Mouse (Mus musculus) spleen, adult 12 weeks (tissue): ENCODE data around the gene Atxn1.

ENCODE experiments used
- DNase-seq: peaks from one replicate; pipeline ENCODE4 v3.0.0; 2022; ENCODE audit warnings: low spot score

Gene Atxn1

DNA sequence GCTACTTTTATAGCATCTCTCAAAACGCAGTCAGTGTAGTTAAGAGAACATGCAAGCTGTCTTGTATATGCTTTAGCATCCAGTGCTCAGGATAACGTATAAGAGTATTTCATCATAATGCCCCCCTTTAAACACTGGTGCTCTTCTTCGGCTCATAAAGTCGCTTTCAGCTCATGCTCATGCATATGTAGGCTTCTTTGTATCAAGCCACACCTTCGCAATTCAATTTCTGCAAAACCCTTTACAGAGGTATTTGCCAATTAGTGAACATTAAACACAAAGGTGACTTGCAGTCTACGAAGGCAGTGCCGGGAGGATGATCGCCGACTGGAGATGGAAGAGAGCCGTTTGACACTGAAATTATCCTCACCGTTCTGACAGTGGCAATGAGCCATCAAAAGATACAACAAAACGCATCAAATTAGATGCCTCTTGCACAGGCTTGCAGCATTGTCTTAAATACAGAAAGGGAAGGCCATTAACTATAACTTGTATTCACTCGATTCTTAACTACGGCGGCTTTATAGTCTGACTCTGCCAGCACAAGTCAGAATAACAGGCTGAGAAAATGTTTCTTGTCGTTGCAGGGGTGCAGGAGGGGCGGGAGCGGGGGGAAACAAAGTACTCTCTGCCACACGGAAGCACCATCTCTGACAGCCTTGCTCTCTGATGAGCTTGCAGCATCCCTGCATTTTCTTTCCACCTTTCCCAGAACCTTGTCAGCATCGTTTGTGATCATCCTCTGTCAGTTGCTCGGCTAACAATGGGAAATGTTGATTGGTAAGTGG is 191.2 kb downstream of the Atxn1 start:
- DNase-seq: no peak

DNA sequence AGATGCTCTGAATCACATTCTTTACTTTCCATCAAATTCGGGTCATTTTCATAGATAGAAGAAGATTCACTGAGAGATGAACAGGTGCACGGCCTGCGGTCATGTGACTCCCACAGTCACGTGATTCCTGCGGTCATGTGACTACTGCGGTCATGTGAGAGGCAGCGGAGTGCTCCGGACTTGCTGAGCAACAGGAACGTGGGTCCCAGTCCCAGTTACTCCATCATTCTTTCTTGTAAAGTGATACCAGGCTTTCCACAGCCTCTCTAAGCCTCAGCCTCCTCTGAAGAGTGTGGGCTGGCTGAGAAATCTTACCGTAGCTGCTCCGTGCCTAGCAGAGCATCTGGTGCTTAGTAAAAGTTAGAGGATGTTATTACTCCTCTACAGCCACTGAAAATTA is 195.1 kb downstream of the Atxn1 start:
- DNase-seq: no peak

DNA sequence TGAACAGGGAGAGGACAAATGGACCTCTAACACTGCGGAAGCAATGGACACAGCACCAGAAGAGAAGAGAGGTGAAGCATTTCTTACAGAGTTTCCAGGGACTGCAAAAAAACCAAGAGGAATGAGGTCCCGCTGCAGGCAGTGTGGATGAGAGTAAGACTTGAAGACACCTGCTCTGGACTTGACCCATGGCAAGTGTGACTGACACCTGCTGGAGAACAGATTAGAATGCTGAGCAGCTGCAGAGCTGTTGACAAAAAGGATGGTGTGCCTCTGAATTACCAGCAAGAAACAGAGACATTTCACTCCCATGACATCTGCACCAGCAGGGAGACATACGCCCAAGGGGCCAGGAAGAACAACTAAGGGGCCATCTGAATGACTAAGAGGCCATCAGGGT is 196.6 kb downstream of the Atxn1 start:
- DNase-seq: no peak

DNA sequence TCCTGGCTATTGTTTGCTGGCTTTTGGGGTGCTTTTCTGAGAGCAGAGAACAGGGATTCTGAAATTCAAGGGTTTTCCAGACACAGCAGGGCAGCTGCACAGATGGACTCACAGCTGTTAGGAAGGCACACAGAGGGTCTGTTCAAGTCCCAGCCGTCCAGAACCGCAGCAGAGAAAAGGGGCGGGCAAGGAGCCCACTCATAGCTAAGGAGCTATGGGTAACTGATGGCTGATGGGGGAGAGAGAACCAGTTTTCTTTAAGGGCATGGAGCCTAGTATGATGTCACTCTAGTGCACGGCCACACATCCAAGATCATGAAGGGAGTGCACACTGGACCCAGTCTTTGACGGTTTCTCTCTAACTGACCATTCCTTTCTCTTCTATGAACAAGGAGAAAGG is 200.5 kb downstream of the Atxn1 start:
- DNase-seq: no peak

DNA sequence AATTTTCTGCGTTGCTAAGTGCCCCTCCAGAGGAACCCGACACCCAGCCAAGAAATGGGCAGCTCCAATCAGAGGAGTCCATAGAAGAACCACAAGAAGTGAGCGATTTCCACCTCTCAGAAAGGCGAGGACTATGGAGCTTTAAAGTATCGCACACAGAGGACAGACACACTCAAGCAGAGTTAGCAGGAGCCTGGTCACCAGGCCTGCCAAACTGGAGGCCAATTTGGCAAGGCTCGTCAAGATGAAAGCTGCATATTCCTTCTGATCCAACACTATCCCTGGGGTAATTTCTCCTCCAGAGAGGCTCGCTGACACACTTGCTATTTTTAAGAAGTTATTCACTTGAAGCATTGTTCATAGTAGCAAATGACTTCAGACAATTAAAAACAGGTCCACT is 202.5 kb downstream of the Atxn1 start:
- DNase-seq: no peak

DNA sequence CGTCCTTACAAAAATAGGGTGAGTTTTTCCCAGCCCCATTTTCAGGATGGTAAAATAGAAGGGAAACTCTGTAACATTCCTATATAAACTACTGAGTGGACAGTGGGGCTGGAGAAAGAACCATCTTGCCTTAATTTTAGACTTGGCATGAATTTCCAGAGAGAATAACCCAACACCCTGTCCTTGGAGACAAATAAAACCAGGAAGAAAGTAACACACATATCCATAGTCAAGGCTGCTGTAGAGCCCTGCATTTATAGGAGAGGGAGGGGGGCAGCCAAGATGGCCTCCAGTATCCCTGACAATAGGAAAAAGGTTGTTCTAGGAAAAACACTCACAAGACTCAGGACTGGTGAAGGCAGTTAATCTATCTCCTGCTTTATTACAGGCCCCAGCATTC is 210.3 kb downstream of the Atxn1 start:
- no peak for DNase-seq

DNA sequence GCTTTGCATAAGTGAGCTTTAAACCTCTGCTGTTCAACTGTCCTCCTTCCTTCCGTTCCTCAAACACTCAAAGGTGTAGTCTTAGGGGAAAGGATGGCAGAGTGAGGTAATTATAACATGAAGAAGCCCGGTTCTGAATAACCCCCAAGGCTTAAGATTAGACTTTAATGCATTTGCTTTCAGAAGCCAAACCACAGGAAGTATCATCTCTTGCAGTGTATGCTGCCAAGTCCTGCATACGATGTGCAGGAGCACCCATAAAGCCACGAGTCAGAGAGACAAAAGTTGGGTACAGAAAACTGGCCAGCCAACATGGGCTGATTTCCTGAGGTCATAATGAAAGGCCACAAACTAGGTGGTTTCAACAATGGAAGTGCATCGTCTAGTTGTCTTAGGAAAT is 212.3 kb downstream of the Atxn1 start:
- no peak for DNase-seq

DNA sequence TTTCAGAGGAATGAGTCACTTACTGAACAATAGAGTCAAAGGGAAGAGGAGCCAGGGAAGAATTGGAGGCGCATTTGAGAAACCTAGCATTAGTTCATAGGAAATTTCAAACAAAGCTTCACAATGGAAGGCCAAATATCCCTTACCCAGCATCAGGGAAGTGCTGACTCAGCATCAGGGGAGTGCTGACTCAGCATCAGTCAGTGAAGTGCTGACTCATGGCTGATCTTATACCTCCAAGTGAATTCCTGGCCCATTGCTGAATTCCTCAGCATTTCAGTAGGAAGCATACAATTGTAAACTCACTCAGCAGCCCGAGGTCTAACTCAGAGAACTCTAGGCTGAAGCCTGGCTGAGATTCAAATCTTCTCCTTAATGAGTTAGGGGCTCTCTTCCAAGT is 213.6 kb downstream of the Atxn1 start:
- no peak for DNase-seq

DNA sequence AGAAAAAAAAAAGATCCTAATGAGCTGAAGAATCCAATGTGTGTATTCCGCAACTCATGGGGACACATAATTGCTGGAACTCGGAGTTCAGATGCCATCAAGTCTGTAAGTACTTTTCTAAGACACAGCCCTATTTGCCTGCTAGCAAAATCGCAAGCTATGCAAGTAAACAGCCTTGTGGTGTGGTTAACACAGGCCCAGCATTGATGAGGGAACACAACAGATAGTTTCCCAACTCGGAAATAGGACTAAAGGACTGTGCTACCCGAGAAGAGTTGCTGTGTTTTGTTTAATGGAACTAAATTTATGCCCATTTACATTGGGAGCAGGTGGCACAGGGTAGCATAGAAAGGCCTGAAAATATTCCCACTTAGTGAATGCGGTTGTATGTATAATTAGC is 214.2 kb downstream of the Atxn1 start:
- no peak for DNase-seq

DNA sequence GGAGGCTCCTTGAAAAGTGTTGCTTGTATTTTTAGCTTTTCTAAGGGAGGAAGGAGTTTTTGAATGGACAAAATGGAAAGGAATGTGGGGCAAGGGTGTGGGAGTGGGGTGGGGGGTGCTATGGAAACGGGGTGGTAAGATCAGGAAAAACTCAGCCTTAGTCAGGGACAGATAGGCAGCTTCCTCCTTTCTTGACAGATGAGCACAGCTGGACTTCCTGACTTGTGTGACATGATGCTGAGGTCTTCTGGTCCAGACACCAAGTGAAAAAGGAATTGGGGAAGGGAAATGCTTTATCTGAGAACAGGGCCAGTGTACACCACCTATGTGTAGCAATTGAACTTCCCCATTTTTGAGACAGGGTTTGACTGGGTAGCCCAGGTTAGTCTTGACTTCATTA is 214.9 kb downstream of the Atxn1 start:
- DNase-seq: no peak

DNA sequence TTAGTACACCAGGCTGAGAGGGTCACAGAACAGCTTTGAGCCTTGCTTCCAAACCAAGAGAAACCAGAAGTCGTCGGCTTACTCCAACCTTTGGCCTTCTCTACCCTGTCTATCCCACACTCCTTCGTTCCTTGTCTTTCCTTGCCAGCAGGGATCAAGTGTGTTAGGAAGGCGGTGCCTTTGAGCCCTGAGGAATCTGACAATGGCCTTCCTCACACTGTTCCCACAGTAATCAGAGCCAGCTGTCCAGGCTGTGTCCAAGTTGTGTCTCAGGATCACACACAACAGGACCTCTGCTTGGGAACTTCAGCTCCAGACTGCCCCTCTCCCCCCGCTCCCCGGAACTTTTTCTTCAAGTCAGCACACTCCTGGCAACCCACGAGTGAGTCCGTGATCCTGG is 215.6 kb downstream of the Atxn1 start:
- DNase-seq: no peak

DNA sequence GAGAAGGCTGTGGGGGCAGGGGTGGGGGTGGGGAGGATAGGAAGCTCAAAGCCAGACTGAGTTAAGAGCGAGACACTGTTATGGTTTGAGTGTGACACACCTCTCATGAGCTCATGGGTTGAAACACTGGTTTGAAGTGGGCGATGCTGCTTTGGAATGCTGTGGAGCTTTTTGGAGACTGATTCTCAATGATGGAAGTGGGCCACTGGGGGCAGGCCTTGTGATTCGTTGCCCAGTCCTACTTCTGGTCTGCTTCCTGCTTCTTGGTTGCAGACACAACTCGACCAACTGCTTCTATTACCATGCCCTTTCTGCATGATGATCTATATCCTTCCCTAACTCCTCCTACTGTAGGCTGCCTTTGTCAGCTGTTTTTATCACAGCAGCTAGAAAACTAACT is 216.1 kb downstream of the Atxn1 start:
- no peak for DNase-seq

DNA sequence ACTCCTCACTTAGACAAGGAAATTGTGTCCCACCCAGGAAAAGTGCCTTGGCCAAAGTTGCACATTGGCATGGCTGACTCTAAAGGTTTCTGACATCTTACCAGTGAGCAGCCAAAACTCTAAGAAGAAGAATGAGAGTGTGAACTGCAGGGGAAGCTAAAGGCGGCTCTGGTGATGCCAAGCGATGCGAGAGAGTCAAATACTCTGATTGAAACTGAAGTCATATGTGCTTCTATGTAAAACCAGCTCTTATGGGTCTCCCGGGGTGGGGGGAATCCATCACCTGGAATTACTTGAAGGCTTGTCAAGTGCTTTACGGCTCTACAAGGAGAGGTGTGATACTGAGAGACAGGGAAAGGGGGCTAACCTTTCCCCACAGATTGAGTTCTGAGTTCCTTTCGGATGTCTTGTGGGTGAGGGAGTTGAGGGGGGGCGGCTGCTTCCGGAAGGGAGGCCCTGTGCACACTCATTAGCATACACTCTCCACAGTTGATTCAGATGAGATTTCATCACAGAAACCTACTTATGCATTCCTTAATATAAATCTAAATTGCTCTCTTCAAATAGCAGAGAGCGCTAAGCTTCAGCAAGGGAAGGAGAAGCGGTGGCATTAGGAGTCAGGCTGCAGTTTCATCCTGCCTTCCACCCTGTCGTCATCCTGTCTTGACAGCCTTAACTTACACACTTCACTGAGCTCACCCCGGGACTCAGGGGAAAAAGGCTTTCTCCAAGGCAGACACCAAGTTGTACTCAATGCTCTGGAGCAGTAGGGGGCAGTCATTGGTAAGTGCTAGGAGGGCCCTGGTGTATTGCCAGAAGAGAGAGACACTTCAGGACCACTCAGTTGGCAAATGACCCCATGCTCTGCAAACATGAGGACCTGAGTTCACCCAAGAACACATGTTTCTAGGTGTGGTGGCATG is 218.7 kb downstream of the Atxn1 start:
- DNase-seq: no peak

DNA sequence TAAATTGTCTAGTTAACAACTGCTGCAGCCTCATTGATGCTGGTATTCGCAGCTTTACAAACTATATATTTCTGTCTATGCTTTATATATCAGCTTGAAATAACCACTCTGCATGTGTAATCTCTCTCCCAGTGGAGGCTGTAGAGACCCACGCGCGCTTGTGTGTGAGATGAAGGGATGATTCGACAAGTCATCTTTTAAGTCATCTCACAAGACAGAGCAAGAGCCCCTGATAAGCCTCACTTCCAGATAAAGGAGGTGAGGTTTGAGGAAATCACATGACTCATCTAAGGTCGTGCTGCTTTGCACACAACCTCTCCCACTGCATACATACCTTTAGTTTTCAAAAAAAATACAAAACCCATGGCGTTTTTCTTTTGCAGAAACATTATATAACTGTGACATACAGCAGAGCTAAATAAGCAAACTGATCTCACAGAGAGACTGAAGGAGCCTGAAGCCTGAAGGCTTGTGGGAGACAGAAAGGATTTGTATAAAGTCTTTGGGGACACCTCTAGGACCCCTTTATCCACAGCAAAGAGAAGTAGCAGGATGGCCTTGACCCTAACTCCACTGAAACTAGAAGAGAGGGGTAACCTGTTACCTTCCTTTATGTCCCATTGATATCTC is 219.9 kb downstream of the Atxn1 start:
- no peak for DNase-seq

DNA sequence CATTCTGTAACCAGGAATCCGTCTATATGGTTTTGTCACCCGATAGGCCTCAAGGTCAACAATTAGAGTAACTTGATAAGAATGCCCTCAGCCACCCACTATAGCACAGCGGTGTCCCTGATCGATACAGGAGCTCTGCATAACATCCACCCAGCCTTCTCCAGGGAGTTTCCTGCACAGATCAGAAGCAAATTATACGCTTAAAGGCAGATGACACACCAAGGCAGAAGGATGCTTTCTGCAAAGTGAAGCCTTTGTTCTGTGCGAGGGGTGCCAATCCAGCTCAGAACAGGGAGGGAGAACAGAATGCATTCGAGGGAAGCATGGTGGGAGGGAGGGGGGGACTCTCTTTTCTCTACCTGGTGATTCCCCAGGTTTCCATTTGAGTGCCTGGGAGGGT is 221.0 kb downstream of the Atxn1 start:
- no peak for DNase-seq

DNA sequence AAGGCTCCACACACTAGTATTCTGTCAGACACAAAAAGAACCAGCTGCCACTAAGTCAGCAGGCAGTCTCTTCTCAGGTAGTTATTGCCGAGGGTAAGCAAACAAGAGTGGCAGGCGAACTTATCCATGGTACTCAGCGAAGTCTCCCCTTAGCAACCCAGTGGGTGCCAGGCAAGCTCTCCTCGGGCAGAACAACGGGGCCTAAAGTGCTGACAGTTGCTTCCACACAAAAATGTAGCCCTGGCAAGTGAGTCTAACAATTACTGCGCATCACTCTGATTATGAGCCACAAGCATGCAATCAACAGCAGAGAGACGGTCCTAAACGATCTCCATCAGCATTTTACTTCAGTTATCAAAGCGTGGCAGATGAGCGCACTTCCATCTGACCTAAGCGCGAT is 224.4 kb downstream of the Atxn1 start:
- DNase-seq: no peak

DNA sequence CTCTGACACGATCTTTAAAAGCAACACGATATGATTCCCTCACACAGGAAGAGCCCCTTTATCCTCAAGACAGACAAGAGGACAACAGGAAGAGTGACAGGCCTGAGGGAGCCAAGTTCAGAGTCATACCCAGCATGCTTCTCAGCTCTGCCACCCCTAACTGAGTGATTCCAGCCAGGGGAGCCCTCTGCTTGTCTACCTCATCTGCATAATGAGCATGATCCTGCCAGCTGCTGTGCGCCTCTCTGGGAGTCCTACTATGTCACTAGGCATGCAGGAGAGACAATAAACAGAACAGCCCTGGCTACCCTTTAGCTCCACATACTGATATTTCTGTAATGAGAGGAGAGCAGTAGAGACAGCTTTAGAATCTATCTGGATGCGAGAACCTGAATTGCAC is 228.6 kb downstream of the Atxn1 start:
- DNase-seq: no peak

DNA sequence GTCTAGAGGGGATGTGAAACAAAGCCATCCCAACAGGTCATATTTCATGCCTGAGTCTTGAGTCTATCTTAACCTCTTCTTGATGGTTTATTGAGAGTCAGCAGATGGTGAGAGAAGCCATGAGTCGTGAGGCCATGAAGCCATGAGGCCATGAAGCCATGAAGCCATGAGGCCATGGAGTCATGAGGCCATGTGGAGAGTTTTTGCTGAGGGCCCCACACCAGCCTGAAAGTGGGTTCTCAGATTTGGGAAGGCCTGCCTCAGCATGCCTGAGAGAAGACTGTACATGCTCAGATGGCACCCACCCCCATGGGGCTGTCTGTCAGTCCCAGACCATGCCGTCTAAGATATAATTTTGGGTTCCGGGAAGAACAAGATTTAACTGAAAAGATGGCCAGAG is 229.0 kb downstream of the Atxn1 start:
- no peak for DNase-seq

DNA sequence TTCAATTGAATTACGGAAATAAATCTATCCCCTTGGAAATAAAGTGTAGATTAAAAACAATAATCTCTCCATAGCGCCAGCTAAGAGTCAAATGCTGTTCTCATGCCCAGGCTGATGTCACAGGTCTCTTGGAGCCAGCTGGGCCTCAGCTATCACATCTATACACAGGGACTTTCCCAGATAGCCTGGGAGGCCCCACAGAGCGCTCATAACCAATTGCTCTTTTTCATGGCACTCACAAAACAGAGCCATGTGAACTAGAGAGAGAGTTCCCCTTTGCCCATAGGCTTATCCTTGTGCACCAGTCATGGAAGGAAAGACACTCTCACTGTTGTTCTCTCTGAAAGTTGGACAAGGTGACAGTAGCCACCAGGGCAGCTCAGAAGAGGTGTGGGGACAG is 230.3 kb downstream of the Atxn1 start:
- no peak for DNase-seq

DNA sequence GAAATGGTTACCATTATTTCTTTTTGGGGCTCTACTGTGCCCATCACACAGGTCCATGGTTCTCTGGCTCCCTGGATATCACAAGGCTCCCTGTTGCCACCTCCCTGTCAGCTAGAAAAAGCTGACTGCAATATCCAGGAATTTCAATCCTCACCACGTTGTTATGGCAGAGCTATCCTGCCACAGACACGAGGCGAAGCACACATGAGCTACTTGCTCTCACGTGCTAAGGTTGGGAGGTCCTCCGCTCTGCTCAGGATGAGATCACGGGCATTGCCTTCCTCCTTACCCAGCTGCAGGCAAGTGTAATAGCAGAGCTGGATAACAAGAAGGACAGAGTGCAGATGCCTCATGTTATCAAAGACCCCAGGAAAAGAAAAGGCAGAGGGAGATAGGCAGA is 232.2 kb downstream of the Atxn1 start:
- DNase-seq: no peak

DNA sequence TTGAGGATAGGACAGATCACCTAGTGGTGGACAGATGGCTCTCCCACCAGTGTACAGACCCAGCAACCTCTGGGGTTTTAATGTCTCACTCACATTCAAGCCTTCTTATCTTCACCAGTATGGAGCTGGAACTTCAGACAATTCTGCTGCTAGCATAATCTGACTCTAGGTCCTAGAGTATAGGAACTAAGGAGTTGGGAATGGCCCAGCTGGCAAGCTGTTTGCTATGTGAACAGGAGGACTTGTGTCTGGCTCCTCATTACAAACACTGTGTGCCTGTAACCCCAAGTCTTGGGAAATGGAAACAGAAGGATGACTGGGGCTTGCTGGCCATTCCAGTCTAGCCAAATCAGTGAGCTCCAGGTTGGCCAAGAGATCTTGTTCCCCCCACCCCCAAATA is 237.9 kb downstream of the Atxn1 start:
- no peak for DNase-seq

DNA sequence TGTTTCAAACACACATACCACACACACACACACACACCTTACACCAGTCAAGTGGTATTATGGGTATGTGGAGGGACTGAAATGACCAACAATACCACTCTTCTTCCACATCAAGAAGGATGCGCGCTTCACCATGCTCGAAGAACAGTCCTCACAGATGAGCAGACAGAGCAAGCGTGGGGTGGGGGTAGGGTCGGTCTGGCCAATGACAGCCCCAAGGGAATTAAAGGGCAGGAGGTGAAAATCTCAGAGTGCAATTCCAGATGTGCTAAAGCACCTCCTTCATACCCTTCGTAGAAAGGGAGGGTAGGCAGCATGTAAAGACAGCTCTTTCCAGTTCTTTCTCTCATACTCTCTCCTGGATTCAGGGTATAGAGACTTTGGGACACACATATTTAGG is 238.6 kb downstream of the Atxn1 start:
- no peak for DNase-seq
